Mouse (Mus musculus) granulocyte monocyte progenitor cell, adult 5-6 weeks (primary cell): Measurements from ENCODE around the gene Flt3. TPM values are rescaled to one million over a fixed set of nuclear protein-coding genes. Genes with fewer than 3 reads are reported as not detected.

Source experiments
- ATAC-seq: replicated peaks from 2 replicates; pipeline ENCODE4 v1.8.0; 2016; ENCODE audit warnings: mild to moderate bottlenecking, moderate TSS enrichment, inconsistent platforms; ENCODE audit not compliant: poor library complexity, severe bottlenecking
- total RNA-seq, 2 experiments: library from RNA; stranded (forward) in 1 of 2; stranded (reverse) in 1 of 2; fragments of 200-712, 200-1000 nt in 1 of 2; fragments of >200 nt in 1 of 2; fragmentation: Nextera tagmentation in 1 of 2; gene quantifications; 2 replicates each; pipeline ENCODE4 v1.2.3; 2014 to 2017

Flt3 gene
- total RNA-seq (2014; fragmentation: Nextera tagmentation): 5.3 and 12.4 TPM in 2 replicates
- total RNA-seq (2017): 4.7 and 7.3 TPM in 2 replicates

GRCm38 (mm10) chr5:147399843-147400504, at the start of gene Flt3:
Flt3 (minus strand) TSS chr5:147400489.
- ATAC-seq: peak; percentile 93

DNA sequence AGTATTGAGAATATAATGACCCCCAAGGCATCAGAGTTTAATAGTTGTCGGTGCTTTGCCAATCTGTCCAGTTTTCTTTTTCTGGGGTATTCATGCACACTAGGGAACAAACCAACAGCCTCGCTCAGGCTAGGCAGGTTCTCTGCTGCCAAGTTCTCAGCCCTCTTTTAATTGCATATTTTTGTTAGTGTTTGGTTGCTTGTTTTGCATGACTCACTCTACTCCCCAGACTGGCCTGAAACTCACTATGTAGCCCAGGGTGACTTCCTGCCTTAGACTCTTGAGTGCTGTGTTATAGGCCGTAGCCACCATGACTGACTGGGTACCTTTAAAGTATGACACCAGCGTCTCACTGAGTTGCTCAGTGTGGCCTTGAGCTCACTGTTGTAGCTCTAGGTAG, 48.6 kb upstream of the Flt3 start:
- ATAC-seq: no peak

GRCm38 (mm10) chr5:147448526-147448925, 48.2 kb upstream of the Flt3 start:
- ATAC-seq: no peak

DNA sequence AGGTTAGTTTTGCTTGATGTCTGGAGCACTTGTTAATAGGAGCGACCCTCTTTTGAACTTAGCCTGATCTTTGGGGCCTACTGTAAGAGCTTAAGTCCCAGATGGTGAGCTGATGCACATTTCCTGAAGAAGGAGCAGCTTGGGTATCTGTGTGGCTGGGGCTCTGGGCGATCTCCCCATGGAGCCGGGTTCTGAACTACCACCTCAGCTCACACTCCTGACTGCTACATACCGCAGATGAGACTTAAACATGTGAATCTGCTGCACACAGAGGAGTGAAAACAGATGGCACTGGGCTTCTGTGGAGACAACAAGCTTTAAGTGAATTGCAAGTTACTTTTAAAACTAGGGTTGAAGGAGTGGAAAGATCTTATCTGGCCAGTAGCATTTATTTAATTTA, 45.0 kb upstream of the Flt3 start:
- ATAC-seq: no peak

- ATAC-seq: no peak
These were observed 44.5 kb upstream of the Flt3 start for GRCm38 (mm10) chr5:147444757-147445156.

DNA sequence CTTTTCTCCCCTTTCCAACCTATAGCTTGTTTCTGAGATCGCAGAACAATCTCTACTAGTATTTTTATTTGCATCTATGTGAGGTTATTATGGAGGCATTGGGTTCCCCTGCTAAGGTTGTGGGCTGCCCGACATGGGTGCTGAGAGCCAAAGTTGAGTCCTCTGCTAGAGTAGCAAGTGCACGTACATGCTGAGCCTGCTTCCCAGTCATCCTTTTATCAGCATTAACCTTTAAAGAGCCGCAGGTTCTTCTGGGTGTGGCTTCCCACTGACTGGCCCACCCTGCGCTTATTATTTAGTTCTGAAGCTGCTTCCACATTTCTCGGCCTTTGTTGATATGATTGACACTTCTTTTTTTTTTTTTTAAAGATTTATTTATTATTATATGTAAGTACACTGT, 44.0 kb upstream of the Flt3 start:
- no peak for ATAC-seq

DNA sequence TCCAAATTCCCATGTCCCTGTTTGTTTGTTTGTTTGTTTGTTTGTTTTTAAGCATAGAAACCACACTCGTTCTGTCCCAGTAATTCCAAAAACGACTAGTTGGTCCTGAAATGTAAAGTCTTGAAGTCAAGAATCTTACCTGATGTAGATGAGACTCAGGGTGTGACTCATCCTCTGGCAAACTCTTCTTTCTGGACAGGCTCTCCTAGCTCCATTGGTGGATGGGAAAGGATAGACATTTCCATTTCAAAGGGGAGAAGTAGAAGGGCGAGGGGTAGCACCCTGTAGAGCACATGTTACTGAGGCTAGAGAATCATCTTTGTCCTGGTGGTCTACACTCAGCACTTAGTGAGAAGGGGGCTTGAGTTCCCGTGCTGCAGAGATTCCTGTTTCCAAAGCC, 42.5 kb upstream of the Flt3 start:
- no peak for ATAC-seq

DNA sequence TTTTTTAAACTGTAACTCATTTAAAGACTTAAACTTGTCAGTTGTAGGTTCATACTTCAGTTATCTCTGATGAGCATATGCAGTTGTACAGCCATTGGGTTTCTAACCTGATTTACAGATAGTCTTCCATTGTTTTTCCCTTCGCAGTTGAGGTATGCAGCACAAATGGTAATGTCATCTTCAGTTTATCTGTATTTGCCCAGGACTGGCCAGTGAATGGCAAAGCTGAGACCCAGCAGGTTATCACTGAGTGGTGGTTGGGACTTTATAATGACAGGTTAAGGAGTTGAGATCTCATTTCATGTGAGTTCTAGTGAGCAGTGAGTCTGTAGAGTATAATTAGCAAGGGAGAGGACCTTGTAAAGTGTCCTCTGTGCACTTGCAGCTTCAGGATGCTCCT, 41.7 kb upstream of the Flt3 start:
- ATAC-seq: no peak

- ATAC-seq: no peak
These were observed 40.8 kb upstream of the Flt3 start for GRCm38 (mm10) chr5:147440996-147441507.

GRCm38 (mm10) chr5:147436491-147436890, 36.2 kb upstream of the Flt3 start:
- ATAC-seq: 0 out of 2 replicates have a peak, but pooled peaks have one; percentile 8

GRCm38 (mm10) chr5:147435751-147436150, 35.5 kb upstream of the Flt3 start:
- ATAC-seq: no peak

GRCm38 (mm10) chr5:147435224-147435623, 34.9 kb upstream of the Flt3 start:
- ATAC-seq: peak; percentile 60

DNA sequence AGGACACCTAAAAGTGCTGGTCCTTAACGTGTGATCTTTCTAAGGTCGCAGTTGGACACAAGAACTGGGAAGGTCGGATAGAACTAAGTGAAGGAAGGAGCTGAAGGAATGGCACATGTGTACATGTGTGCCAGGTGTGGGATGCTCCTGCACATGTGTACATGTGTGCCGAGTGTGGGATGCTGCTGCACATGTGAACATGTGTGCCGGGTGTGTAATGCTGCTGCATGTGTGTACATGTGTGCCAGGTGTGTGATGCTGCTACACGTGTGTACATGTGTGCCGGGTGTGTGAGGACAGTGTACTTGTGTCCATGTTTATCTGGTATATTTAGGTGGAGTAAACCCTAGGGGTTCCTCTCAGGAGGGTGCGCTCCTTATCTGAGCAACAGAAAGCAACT, 32.6 kb upstream of the Flt3 start:
- ATAC-seq: no peak

GRCm38 (mm10) chr5:147430936-147431839, 30.9 kb upstream of the Flt3 start:
- peak; percentile 45 for ATAC-seq

DNA sequence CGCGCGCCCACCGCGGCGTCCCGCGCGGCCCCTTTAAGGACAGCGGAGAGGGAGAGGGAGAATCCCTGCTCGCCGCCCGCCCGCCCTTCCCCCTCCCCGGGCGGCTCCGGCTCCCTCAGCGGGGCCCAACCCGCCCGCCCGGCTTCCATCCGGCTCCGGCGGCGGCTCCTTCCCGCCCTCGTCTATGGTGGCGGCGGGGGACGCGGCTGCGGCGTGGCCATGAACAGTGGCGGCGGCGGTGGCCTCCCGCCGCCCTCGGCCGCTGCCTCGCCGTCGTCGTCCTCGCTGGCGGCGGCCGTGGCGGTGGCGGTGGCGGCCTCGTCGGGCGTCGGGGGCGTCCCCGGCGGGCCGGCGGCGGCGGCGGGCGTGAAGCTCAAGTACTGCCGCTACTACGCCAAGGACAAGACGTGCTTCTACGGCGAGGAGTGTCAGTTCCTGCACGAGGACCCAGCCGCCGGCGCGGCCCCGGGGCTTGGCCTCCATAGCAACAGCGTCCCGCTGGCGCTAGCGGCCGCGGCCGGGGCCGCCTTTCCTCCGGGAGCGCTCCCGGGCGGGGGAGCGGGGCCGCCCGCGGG, 30.2 kb upstream of the Flt3 start:
- ATAC-seq: no peak

GRCm38 (mm10) chr5:147429535-147430305, 29.4 kb upstream of the Flt3 start, which contains the start of gene Pan3:
Pan3 (plus strand) TSS chr5:147430161.
- ATAC-seq: peak; percentile 70

DNA sequence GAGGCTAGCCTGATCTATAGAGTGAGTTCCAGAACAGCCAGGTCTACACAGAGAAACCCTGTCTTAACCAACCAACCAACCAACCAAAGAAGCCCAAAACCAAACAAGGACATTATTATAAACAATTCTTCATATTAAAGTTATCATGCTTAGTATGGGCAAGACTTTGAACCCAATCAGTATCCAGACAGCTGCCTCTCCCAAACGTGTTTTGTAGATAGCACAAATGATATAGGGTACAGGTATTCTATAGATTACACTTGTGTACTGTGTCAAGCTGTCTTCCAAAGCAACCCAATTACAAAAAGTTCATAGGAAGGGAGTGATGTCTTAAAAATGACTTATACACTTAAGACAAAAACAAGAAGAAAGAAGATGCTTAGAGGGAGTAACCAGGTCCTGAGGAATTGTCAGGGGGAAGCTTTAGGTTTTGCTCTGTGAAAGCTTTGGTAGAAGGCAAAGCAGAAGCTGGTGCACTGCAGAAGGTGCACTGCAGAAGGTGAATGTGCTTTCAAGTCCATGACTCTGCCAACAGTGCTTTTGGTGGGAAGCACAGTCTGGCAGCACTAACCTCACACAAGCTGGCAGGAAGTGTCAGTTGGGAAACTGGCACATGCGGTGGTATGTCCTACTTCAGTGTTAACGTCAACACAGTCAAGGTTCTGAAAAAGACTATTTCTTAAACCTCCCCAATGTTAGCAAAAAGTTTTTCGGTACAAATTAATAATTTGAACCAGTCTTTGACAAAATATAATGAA, 25.9 kb upstream of the Flt3 start:
- ATAC-seq: peak; percentile 64

DNA sequence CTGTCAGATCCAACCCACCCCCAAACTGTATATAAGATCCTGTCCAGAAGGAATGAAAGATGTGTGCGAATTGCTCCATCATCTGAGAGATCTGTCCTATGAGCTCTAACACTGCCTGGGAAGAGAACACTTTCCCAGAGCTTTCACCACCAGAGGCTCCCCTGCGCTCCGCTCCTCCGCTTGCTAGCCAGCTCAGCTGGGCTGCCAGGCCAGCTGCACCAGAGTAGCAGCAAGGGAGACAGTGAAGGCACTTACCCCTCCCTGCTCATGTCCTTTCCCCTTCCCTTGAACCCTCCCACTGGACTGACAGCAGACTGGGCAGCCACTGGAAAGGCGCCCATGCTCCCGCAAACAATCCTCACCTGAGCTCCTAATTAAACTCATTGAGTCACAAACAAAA, 23.3 kb upstream of the Flt3 start:
- ATAC-seq: no peak

GRCm38 (mm10) chr5:147418394-147419121, 18.3 kb upstream of the Flt3 start:
- ATAC-seq: peak; percentile 93
